Mouse (Mus musculus) CD8-positive naive resting alpha-beta T cell, adult 2 months (primary cell): ENCODE data around the gene Enpp7.

Source experiments
- DNase-seq, 2 experiments: peaks; one replicate each; pipeline ENCODE4 v3.0.0; 2022; ENCODE audit warnings: low read depth in 2 of 2, low spot score in 2 of 2

Enpp7 gene

GRCm38 (mm10) chr11:118995448-118995847, 7.5 kb downstream of the Enpp7 start:
- no peak for DNase-seq

- no peak for DNase-seq
Observed at GRCm38 (mm10) chr11:118997182-118997581, 9.2 kb downstream of the Enpp7 start.

- DNase-seq: peak; percentile 83 to 87
Observed at GRCm38 (mm10) chr11:118998540-118999265, 10.7 kb downstream of the Enpp7 start.

- no peak for DNase-seq
Observed at GRCm38 (mm10) chr11:118999361-118999804, 11.4 kb downstream of the Enpp7 start.

- no peak for DNase-seq
Observed at GRCm38 (mm10) chr11:119000877-119001276, 12.9 kb downstream of the Enpp7 start.

- DNase-seq: no peak
Observed at GRCm38 (mm10) chr11:119001493-119002128, 13.6 kb downstream of the Enpp7 start.

- DNase-seq: no peak
Observed at GRCm38 (mm10) chr11:119005547-119006275, 17.7 kb downstream of the Enpp7 start.

- no peak for DNase-seq
Observed at GRCm38 (mm10) chr11:119006462-119006861, 18.5 kb downstream of the Enpp7 start.

- no peak for DNase-seq
Observed at GRCm38 (mm10) chr11:119007461-119008456, 19.8 kb downstream of the Enpp7 start.

- DNase-seq: no peak
Observed at GRCm38 (mm10) chr11:119014455-119014854, 26.5 kb downstream of the Enpp7 start.

- DNase-seq: no peak
Observed at GRCm38 (mm10) chr11:119017506-119017905, 29.5 kb downstream of the Enpp7 start.

- no peak for DNase-seq
Observed at GRCm38 (mm10) chr11:119021180-119021579, 33.2 kb downstream of the Enpp7 start.

GRCm38 (mm10) chr11:119022068-119022894, 34.3 kb downstream of the Enpp7 start:
- no peak for DNase-seq

GRCm38 (mm10) chr11:119022895-119023615, 35.1 kb downstream of the Enpp7 start, which contains the start of gene Cbx2:
TSS of gene Cbx2 (plus strand) at chr11:119022962.
- peak; percentile 70 to 78 for DNase-seq

GRCm38 (mm10) chr11:119023616-119023980, 35.6 kb downstream of the Enpp7 start:
- DNase-seq: no peak

- no peak for DNase-seq
Observed at GRCm38 (mm10) chr11:119024260-119024659, 36.3 kb downstream of the Enpp7 start.

GRCm38 (mm10) chr11:119026203-119026602, 38.2 kb downstream of the Enpp7 start:
- no peak for DNase-seq

- DNase-seq: peak; percentile 77 to 87
Observed at GRCm38 (mm10) chr11:119033874-119034558, 46.0 kb downstream of the Enpp7 start.

- no peak for DNase-seq
Observed at GRCm38 (mm10) chr11:119034635-119035034, 46.6 kb downstream of the Enpp7 start.
